Mouse (Mus musculus): ENCODE data around the gene Itpka.

The Itpka gene

GRCm38 (mm10) chr2:119749260-119749659, 7.1 kb downstream of the Itpka start:
- in situ Hi-C loops (cut with MboI, MseI): no loop called here

GRCm38 (mm10) chr2:119757601-119758100, 15.5 kb downstream of the Itpka start:
- in situ Hi-C loops (cut with MboI, MseI): no loop called here

GRCm38 (mm10) chr2:119758101-119758843, 16.1 kb downstream of the Itpka start:
- in situ Hi-C loops (cut with MboI, MseI): no loop called here

GRCm38 (mm10) chr2:119758844-119759835, 17.0 kb downstream of the Itpka start:
- in situ Hi-C loops (cut with MboI, MseI): no loop called here

- in situ Hi-C loops (cut with MboI, MseI): no loop called here
Measured at GRCm38 (mm10) chr2:119760251-119760650, 18.1 kb downstream of the Itpka start, which contains the start of gene Ltk. TSS of gene Ltk (minus strand) at chr2:119760431.

- in situ Hi-C loops (cut with MboI, MseI): no loop called here
Measured at GRCm38 (mm10) chr2:119762276-119762675, 20.1 kb downstream of the Itpka start.

GRCm38 (mm10) chr2:119763924-119764323, 21.8 kb downstream of the Itpka start:
- in situ Hi-C loops (cut with MboI, MseI): no loop called here

- in situ Hi-C loops (cut with MboI, MseI): no loop called here
Measured at GRCm38 (mm10) chr2:119767246-119767645, 25.1 kb downstream of the Itpka start.

- in situ Hi-C loops (cut with MboI, MseI): no loop called here
Measured at GRCm38 (mm10) chr2:119787206-119787883, 45.2 kb downstream of the Itpka start, which contains the start of gene Rpap1. TSS of gene Rpap1 (minus strand) at chr2:119787537.

GRCm38 (mm10) chr2:119789996-119790395, 47.9 kb downstream of the Itpka start:
- in situ Hi-C loops (cut with MboI, MseI): no loop called here

- in situ Hi-C loops (cut with MboI, MseI): no loop called here
Measured at GRCm38 (mm10) chr2:119797279-119797783, 55.2 kb downstream of the Itpka start, which contains the start of gene Tyro3. TSS of gene Tyro3 (plus strand) at chr2:119797733.

- in situ Hi-C loops (cut with MboI, MseI): no loop called here
Measured at GRCm38 (mm10) chr2:119798246-119798927, 56.2 kb downstream of the Itpka start.

GRCm38 (mm10) chr2:119799181-119799960, 57.2 kb downstream of the Itpka start:
- in situ Hi-C loops (cut with MboI, MseI): no loop called here

GRCm38 (mm10) chr2:119799961-119800550, 57.9 kb downstream of the Itpka start:
- in situ Hi-C loops (cut with MboI, MseI): no loop called here
